8 mouse cellular contexts compared by ENCODE assay signal in genomic region chr2:39224621-39225020, GRCm38 (mm10). TPM values are rescaled to one million over a fixed set of nuclear protein-coding genes. Genes with fewer than 3 reads are reported as not detected.
DNase-seq lines count a peak whose midpoint lies in the region; ATAC-seq lines count a peak whose summit lies in the region.

No protein-coding gene starts in this region.

- H3K4me1 ChIP-seq in heart, embryonic 16.5 days (ENCODE audit: control insufficient read depth, insufficient read depth, low read length) = peaks cover 11% of the 10 kb centered on the region
- H3K4me1 ChIP-seq in hindbrain, embryonic 15.5 days (replicated peaks) = peaks cover 29% of the 10 kb centered on the region
- H3K4me1 ChIP-seq in midbrain, embryonic 14.5 days (ENCODE audit: control insufficient read depth, insufficient read depth, low read length) = peaks cover 11% of the 10 kb centered on the region

- H3K4me3 ChIP-seq in heart, embryonic 16.5 days (ENCODE audit: low read length) = peak overlapping the region; percentile 89
- peak overlapping the region; percentile 80 for H3K4me3 ChIP-seq in hindbrain, embryonic 15.5 days
- H3K4me3 ChIP-seq in midbrain, embryonic 14.5 days (replicated peaks; ENCODE audit: low read depth, low read length) = peak overlapping the region; percentile 72

- peak overlapping the region; percentile 71 for H3K4me2 ChIP-seq in heart, embryonic 16.5 days (ENCODE audit: low read depth, low read length)
- peak overlapping the region; percentile 65 for H3K4me2 ChIP-seq in hindbrain, embryonic 15.5 days
- H3K4me2 ChIP-seq in midbrain, embryonic 14.5 days (ENCODE audit: low read length) = peak overlapping the region; percentile 68

- DNase-seq in heart, adult 18-20 months = no peak
- DNase-seq in NIH3T3 (ENCODE audit: low read depth) = peak; percentile 30
- DNase-seq in midbrain, embryonic 14.5 days = no peak
- no peak for DNase-seq in adrenal gland, adult 8-10 months
- no peak for DNase-seq in kidney, postnatal 25 days
- no peak for DNase-seq in ovary, adult 18-20 months (ENCODE audit: low spot score)

- H3K9me3 ChIP-seq in heart, embryonic 16.5 days (replicated peaks; ENCODE audit: control insufficient read depth, low read length) = no peaks in the 10 kb centered on the region
- H3K9me3 ChIP-seq in hindbrain, embryonic 15.5 days = no peaks in the 10 kb centered on the region
- no peaks in the 10 kb centered on the region for H3K9me3 ChIP-seq in midbrain, embryonic 14.5 days (ENCODE audit: control insufficient read depth, low read length)

- no peak overlapping the region for H3K9ac ChIP-seq in heart, embryonic 16.5 days (ENCODE audit: low read length)
- no peak overlapping the region for H3K9ac ChIP-seq in hindbrain, embryonic 15.5 days
- no peak overlapping the region for H3K9ac ChIP-seq in midbrain, embryonic 14.5 days (replicated peaks; ENCODE audit: low read length)

- H3K27ac ChIP-seq in heart, embryonic 16.5 days (ENCODE audit: low read length) = no peak overlapping the region
- H3K27ac ChIP-seq in hindbrain, embryonic 15.5 days (replicated peaks) = no peak overlapping the region
- no peak overlapping the region for H3K27ac ChIP-seq in midbrain, embryonic 14.5 days (replicated peaks; ENCODE audit: low read depth, low read length)

- no peaks in the 10 kb centered on the region for H3K36me3 ChIP-seq in heart, embryonic 16.5 days (ENCODE audit: control insufficient read depth, insufficient read depth)
- no peaks in the 10 kb centered on the region for H3K36me3 ChIP-seq in hindbrain, embryonic 15.5 days
- no peaks in the 10 kb centered on the region for H3K36me3 ChIP-seq in midbrain, embryonic 14.5 days (ENCODE audit: control insufficient read depth, insufficient read depth, low read length)

- ATAC-seq in heart, embryonic 16.5 days (replicated peaks; ENCODE audit: extremely low read depth, insufficient read depth, low FRiP score) = no peak
- no peak for ATAC-seq in hindbrain, embryonic 15.5 days (ENCODE audit: low FRiP score, low read depth)
- no peak for ATAC-seq in midbrain, embryonic 14.5 days (ENCODE audit: low FRiP score, low TSS enrichment)

- no peaks in the 10 kb centered on the region for H3K27me3 ChIP-seq in heart, embryonic 16.5 days (ENCODE audit: control insufficient read depth, insufficient read depth, low read length)
- H3K27me3 ChIP-seq in hindbrain, embryonic 15.5 days = no peaks in the 10 kb centered on the region
- H3K27me3 ChIP-seq in midbrain, embryonic 14.5 days (ENCODE audit: control insufficient read depth, insufficient read depth, low read length) = no peaks in the 10 kb centered on the region

RNA-seq across cellular contexts. Expression of gene Ppp6c, which starts 1.6 kb away (rescaled TPM):
- polyA plus RNA-seq in heart, embryonic 16.5 days (2015; fragmentation: Nextera tagmentation; extraction: Ambion mirVana) = 49.4 and 55.4 TPM in 2 replicates
- 10 to 100 TPM; 56.3 to 56.5 TPM for total RNA-seq in heart, adult 18-20 months (2021)
- 68.5 and 70.5 TPM in 2 replicates for polyA plus RNA-seq in hindbrain, embryonic 15.5 days (2015; fragmentation: Nextera tagmentation; extraction: Ambion mirVana)
- polyA plus RNA-seq in midbrain, embryonic 14.5 days (2014; fragmentation: Nextera tagmentation; extraction: Ambion mirVana) = 66.3 and 95.3 TPM in 2 replicates
- 10 to 100 TPM; 77.8 to 98.3 (median 95.7) TPM for total RNA-seq in adrenal gland, adult 8-10 months (2022)

RNA-seq across cellular contexts. Expression of gene Scai, which starts 34.1 kb away (rescaled TPM):
- 5.3 and 5.4 TPM in 2 replicates for polyA plus RNA-seq in heart, embryonic 16.5 days (2015; fragmentation: Nextera tagmentation; extraction: Ambion mirVana)
- 1 to 10 TPM; 5.0 to 5.1 TPM for total RNA-seq in heart, adult 18-20 months (2021)
- 15.4 and 18.7 TPM in 2 replicates for polyA plus RNA-seq in hindbrain, embryonic 15.5 days (2015; fragmentation: Nextera tagmentation; extraction: Ambion mirVana)
- polyA plus RNA-seq in midbrain, embryonic 14.5 days (2014; fragmentation: Nextera tagmentation; extraction: Ambion mirVana) = 22.3 and 22.6 TPM in 2 replicates
- 10 to 100 TPM in 2 of 4 experiments, 1 to 10 TPM in 2; 7.0 to 17.9 (median 13.1) TPM for total RNA-seq in adrenal gland, adult 8-10 months (2022)
